Mouse (Mus musculus) olfactory bulb, adult 2 months (tissue): ENCODE results near the gene Stn1. TPM values are rescaled to one million over a fixed set of nuclear protein-coding genes. Genes with fewer than 3 reads are reported as not detected.

Source experiments
- H3K27ac ChIP-seq: fragments of 200-500 bp; 2 replicates; pipeline ENCODE4 v1.5.1; 2012; ENCODE audit warnings: low read depth, low read length; ENCODE audit not compliant: insufficient read depth
- H3K4me1 ChIP-seq: fragments of 200-500 bp; 2 replicates; pipeline ENCODE4 v1.6.1; 2012; ENCODE audit warnings: low read length; ENCODE audit not compliant: control insufficient read depth, insufficient read depth
- H3K4me3 ChIP-seq: fragments of 200-500 bp; 2 replicates; pipeline ENCODE4 v1.5.1; 2012; ENCODE audit warnings: mild to moderate bottlenecking, low read depth, low read length, moderate library complexity; ENCODE audit not compliant: insufficient read depth
- CTCF ChIP-seq: fragments of 200-500 bp; IDR thresholded peaks from 2 replicates; pipeline ENCODE4 v1.5.1; 2012; ENCODE audit warnings: low read depth, mild to moderate bottlenecking, low read length, moderate library complexity; ENCODE audit not compliant: insufficient read depth
- POLR2A ChIP-seq: fragments of 200-500 bp; IDR thresholded peaks from 2 replicates; pipeline ENCODE4 v1.6.1; 2012; ENCODE audit warnings: mild to moderate bottlenecking, low read depth, low read length, moderate library complexity; ENCODE audit not compliant: insufficient read depth
- WGBS: fragments of 180-500 bp; shearing (Covaris S2); methylation state at CpG from one replicate; pipeline ENCODE4 v1.1.7; 2018; 5-methylcytosine and 5-hydroxymethylcytosine counted together
- polyA plus RNA-seq: library from polyadenylated mRNA; stranded (reverse); fragments of >200 nt; gene quantifications from 2 replicates; pipeline ENCODE4 v1.2.4, GENCODE M21; 2012; ENCODE audit warnings: low replicate concordance; ENCODE audit not compliant: missing spikeins, insufficient read depth, insufficient read length

Gene Stn1
- polyA plus RNA-seq, 1 experiment: not detected

DNA sequence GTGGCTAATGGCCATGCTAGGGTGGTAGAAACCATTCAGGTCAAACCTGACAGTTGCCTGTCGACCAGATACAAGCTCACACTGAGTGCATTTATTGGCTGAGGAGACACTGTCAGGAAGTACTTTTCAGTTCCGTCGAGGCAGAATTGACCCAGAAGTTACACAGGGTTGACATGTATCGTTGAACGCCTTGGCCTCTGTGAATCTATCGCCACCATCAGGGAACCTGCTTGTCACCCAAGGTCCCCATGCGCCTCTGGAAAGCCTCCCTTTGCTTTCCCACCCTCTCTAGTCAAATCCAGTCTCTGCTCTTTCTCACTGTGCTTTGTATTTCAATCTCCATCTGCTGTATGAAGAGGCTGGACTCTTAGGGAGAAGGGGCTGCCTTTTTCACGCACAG is 28.7 kb upstream of the Stn1 start:
- TF ChIP-seq CTCF: no peak
- no peak for TF ChIP-seq POLR2A
- WGBS: 93% methylated on average over 8 of the region's 8 CpGs
- H3K4me1 ChIP-seq: no peaks in the 10 kb centered on the region
- no peak overlapping the region for H3K4me3 ChIP-seq
- H3K27ac ChIP-seq: no peak overlapping the region

DNA sequence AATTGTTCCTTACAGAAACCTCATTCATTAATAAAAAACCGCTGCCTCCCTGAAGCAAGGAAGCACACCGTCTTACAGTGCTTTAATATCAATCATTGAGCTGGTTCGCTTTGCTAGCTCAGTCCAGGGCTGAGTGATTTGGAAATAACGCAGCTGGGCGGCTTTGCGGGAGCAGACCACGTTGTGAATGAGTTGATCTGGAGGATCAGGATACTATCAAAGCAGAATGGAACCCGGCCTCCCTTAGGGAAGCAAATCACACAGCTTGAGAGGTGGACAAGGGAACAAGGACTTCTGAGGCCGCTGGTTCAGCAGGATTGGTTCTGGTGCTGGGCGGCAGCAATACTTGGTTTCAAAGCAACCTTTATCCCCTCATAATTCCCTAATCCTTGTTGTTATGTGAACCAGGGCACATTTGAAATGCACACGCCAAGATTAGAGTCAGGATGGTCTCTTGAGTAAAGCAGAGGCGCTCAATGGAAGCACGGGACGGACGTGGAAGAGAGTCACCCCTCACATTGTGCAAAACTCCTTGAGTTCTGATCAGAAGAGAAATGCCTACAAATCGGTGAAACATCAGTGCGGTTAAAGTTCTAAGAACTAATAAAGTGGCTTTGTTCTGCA is 27.8 kb upstream of the Stn1 start:
- Histone ChIP-seq H3K27ac (no peak overlapping the region), H3K4me3 (no peak overlapping the region), H3K4me1 (no peaks in the 10 kb centered on the region)
- no peak for TF ChIP-seq CTCF
- no peak for TF ChIP-seq POLR2A
- WGBS: 68% methylated on average over 17 of the region's 17 CpGs

DNA sequence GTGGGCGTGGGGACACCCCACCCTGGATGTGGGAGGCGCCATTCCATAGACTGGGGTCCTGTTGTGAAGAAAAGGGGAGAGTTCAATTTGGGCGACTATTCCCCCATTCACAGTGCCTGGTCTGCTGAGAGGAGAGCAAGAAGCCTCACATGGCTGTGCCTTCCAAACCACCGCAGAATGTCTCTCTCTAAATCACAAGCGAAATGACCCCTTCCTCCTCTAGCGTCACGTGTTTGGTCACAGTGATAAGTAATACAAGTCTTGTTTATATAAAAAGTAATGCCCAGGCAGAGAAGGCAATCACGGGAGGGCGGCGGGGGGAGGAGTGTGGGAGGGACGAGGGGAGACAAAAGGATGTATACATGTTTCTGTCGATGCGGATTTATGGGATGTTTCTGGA is 26.4 kb upstream of the Stn1 start:
- Histone ChIP-seq H3K4me3 (no peak overlapping the region), H3K4me1 (no peaks in the 10 kb centered on the region), H3K27ac (no peak overlapping the region)
- 87% methylated on average over 13 of the region's 13 CpGs for WGBS
- TF ChIP-seq POLR2A: no peak
- no peak for TF ChIP-seq CTCF

DNA sequence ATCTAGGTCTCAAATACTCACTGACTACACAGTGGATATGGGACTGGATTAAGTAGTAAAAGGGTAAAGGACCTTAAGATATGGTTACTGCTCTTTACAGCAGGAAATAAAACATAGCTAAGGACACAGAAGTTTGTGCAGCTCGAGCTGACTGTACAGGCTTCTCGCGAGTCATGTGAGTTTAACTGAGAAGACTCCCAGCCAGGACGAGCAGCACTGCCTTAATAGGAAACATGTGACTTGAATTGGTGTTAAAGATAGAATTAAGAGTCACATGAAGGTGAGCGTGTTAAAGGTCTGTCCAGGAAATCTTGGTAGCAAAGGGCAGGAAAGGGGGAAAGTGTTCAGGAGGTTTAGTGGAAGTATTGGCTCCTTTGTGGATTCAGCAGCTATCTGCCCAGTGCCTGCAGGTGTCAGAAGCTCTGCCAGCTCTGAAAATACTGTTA is 24.7 kb upstream of the Stn1 start:
- WGBS: 59% methylated on average over 5 of the region's 5 CpGs
- Histone ChIP-seq H3K27ac (no peak overlapping the region), H3K4me1 (no peaks in the 10 kb centered on the region), H3K4me3 (no peak overlapping the region)
- TF ChIP-seq CTCF: no peak
- no peak for TF ChIP-seq POLR2A

DNA sequence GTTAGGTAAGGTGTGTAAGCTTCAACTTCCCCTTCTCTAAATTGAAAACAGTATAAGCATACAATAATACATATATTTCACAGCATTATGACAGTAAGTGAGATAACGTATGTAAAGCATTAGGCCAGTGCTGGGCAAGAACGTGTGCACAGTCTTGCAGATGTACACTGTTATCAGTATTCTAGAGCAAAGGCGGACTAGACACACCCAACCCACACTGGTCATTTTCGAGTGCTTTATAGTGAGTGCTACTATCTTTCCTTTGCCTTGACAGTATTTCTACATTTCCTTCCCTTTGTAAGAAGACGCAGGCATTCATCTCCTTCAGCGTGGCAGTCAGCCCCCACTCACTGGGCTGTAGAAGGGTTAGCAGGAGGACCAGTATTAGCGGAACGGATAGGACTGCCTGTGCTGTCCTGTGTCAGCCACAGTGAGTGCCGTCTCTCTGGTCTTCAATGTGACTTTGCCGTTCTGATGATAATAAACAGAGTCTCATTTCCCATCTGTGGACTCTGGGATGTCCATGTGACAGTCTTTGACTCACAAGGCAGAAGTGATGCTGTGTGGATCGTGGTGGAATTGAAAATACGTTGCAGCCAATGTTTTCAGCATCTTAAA is 23.3 kb upstream of the Stn1 start:
- Histone ChIP-seq H3K27ac (no peak overlapping the region), H3K4me1 (no peaks in the 10 kb centered on the region), H3K4me3 (no peak overlapping the region)
- no peak for TF ChIP-seq POLR2A
- no peak for TF ChIP-seq CTCF
- WGBS: 93% methylated on average over 12 of the region's 12 CpGs

DNA sequence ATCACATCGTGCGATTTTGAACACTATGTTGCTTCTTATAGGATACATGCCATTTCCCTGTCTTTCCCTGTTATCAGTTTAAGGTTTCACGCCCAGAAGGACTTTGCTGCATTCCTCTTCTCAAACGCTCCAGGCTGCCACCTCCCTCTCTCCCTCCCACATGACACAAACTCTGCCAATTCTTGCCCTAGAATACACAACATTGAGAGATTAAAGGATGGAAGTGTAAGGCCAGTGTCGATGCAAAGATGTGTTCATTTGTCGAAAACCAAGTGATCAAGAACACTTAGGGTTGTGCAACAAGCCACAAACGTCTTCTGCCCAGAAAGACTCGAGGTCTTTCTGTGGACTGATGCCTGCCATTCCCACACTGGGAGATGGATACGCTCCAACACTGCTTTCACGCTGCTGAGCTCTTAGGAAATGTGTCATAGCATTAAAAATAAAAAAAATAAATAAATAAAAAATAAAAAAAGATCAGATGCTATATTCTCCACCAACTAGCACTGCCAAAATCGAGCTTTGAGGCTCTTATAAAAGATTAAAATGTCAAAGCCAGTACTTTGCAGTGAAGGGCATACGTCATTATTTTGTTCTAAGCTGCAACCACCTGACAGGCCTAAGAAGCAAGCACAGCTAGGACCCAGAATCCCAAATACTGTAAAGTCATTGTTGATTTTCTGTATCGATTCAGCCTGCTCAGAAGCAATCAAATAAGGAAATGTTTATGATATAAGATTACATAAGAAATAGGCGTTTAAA is 22.6 kb upstream of the Stn1 start:
- 55% methylated on average over 14 of the region's 14 CpGs for WGBS
- no peaks in the 10 kb centered on the region for H3K4me1 ChIP-seq
- no peak overlapping the region for H3K27ac ChIP-seq
- TF ChIP-seq CTCF (no peak), POLR2A (no peak)
- H3K4me3 ChIP-seq: no peak overlapping the region

DNA sequence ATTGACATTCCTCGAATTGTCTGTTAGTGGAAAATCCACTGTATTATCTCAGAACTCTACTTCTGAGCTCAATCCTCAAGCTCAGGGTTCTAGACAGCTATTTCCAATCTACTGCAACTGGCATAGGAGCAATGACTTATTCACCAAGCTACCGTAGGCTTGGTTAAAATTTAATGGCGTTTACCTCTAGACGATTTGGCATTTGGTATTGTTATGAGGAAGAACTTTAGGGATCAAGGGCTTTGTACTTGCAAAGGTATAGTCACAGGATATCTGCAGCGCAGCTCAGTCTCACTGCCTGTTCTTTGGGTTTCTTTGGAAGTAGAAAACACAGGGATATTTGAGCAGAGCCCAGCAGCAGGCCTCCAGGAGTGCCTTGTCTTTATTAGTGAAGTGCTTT is 21.8 kb upstream of the Stn1 start:
- TF ChIP-seq CTCF (no peak), POLR2A (no peak)
- Histone ChIP-seq H3K4me3 (no peak overlapping the region), H3K4me1 (no peaks in the 10 kb centered on the region), H3K27ac (no peak overlapping the region)
- WGBS: 67% methylated on average over 5 of the region's 5 CpGs

DNA sequence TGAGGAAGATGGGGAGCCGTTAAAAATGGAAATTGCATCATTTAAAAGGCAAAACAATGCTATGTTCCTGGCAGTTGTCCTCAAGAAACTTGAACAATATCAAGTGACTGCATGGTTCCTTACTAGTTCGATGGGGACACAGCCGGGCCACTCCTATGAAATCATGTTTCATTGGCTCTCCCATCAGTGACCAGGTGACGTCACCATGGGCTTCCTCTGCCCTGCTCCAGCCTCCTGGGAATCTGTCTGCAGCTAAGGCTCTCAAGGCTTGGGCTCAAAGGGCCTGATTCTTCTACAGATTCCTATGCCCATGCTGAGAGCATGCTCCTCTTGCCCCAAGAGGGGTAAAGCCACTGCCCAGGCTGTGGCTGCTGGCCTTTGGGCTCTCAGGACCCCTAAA is 12.3 kb upstream of the Stn1 start:
- TF ChIP-seq CTCF: no peak
- no peak for TF ChIP-seq POLR2A
- H3K4me3 ChIP-seq: no peak overlapping the region
- WGBS: 67% methylated on average over 4 of the region's 4 CpGs
- no peak overlapping the region for H3K27ac ChIP-seq
- peaks cover 5% of the 10 kb centered on the region; the same call in 1 of the 2 replicates for H3K4me1 ChIP-seq

DNA sequence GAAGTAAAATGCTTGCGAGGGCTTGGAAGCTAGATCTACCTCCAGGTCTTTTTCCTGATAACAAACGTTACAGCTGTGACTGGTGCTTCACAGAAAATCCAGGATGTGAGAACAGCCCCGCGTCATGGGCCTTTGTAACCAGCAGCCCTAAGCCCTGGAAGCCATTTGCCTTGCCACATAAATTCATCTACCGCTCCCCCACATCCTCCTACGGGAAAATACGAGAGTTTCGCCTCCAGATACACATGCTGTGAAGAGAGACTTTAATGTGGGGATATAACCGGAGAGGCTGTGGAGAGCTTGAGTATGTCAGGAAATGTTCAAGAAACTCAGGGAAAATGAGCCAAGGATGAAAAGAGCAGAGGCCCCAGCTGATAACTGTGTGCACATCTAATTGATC is 11.9 kb upstream of the Stn1 start:
- TF ChIP-seq POLR2A: no peak
- TF ChIP-seq CTCF: no peak
- Histone ChIP-seq H3K4me3 (no peak overlapping the region), H3K27ac (no peak overlapping the region), H3K4me1 (peaks cover 5% of the 10 kb centered on the region; the same call in 1 of the 2 replicates)
- whole genome bisulfite sequencing: 67% methylated on average over 9 of the region's 9 CpGs
